Mouse (Mus musculus): ENCODE data around the gene Scrn3. TPM values are rescaled to one million over a fixed set of nuclear protein-coding genes. Genes with fewer than 3 reads are reported as not detected.

The Scrn3 gene
- polyA plus RNA-seq, 1 experiment from 2014 or later = 16.3 TPM

- Histone ChIP-seq H3K9ac (no peak overlapping the region), H3K9me3 (no peaks in the 10 kb centered on the region), H3K27ac (no peak overlapping the region), H3K4me2 (replicated peaks) (no peak overlapping the region), H3K4me1 (no peaks in the 10 kb centered on the region), H3K4me3 (no peak overlapping the region), H3K27me3 (no peaks in the 10 kb centered on the region), H3K36me3 (peaks cover 54% of the 10 kb centered on the region)
- 88% methylated on average over 1 of the region's 1 CpGs for WGBS
- ATAC-seq (ENCODE audit: low FRiP score, low read depth) = no peak
Observed at GRCm38 (mm10) chr2:73301979-73302378, 10.4 kb upstream of the Scrn3 start.

GRCm38 (mm10) chr2:73302722-73303121, 9.7 kb upstream of the Scrn3 start:
- Histone ChIP-seq H3K9ac (no peak overlapping the region), H3K36me3 (peaks cover 61% of the 10 kb centered on the region), H3K4me1 (no peaks in the 10 kb centered on the region), H3K9me3 (no peaks in the 10 kb centered on the region), H3K4me3 (no peak overlapping the region), H3K27me3 (no peaks in the 10 kb centered on the region), H3K27ac (no peak overlapping the region), H3K4me2 (replicated peaks) (no peak overlapping the region)
- WGBS = 94% methylated on average over 9 of the region's 9 CpGs
- ATAC-seq (ENCODE audit: low FRiP score, low read depth) = no peak

- Histone ChIP-seq H3K9ac (no peak overlapping the region), H3K4me1 (no peaks in the 10 kb centered on the region), H3K4me2 (replicated peaks) (no peak overlapping the region), H3K9me3 (no peaks in the 10 kb centered on the region), H3K36me3 (peaks cover 75% of the 10 kb centered on the region), H3K4me3 (no peak overlapping the region), H3K27ac (no peak overlapping the region), H3K27me3 (no peaks in the 10 kb centered on the region)
- 91% methylated on average over 5 of the region's 5 CpGs for WGBS
- no peak for ATAC-seq (ENCODE audit: low FRiP score, low read depth)
Observed at GRCm38 (mm10) chr2:73304506-73304905, 7.9 kb upstream of the Scrn3 start.

DNA sequence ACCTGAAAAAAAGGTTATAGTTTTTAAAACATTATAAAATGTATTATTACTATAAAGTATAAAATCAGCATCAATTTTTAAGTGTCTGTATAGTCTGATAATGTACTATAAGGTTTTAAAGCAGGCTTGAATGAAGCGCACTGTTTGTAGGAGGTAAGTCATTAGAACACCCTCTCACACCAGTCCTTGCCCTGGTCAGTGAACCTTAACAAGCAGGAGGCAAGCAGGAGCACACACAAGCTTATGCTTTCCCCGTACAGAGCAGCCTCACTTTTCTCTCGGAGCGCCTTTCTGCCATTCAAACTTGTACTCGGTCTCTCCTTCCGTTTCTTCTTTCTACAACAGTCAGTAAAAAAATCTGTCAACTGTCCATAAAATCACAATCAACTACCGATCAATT, 6.4 kb upstream of the Scrn3 start:
- no peak for ATAC-seq (ENCODE audit: low FRiP score, low read depth)
- H3K4me1 ChIP-seq = peaks cover 2% of the 10 kb centered on the region; the same call in 1 of the 2 replicates
- H3K4me2 ChIP-seq (replicated peaks) = no peak overlapping the region
- H3K27ac ChIP-seq = no peak overlapping the region
- H3K4me3 ChIP-seq = no peak overlapping the region
- 89% methylated on average over 7 of the region's 7 CpGs for WGBS
- H3K27me3 ChIP-seq = no peaks in the 10 kb centered on the region
- peaks cover 83% of the 10 kb centered on the region for H3K36me3 ChIP-seq
- H3K9me3 ChIP-seq = no peaks in the 10 kb centered on the region
- no peak overlapping the region for H3K9ac ChIP-seq

GRCm38 (mm10) chr2:73313117-73313501, 708 bp downstream of the Scrn3 start:
- Histone ChIP-seq H3K27me3 (no peaks in the 10 kb centered on the region), H3K4me2 (replicated peaks) (peak overlapping the region; percentile 64), H3K4me3 (peak overlapping the region; percentile 73), H3K9me3 (no peaks in the 10 kb centered on the region), H3K9ac (peak overlapping the region; percentile 68), H3K27ac (peak overlapping the region; percentile 76; the same call in 1 of the 2 replicates), H3K4me1 (peaks cover 17% of the 10 kb centered on the region), H3K36me3 (peaks cover 25% of the 10 kb centered on the region)
- WGBS = 43% methylated on average over 14 of the region's 14 CpGs
- ATAC-seq (ENCODE audit: low FRiP score, low read depth) = no peak

- peaks cover 14% of the 10 kb centered on the region for H3K36me3 ChIP-seq
- no peaks in the 10 kb centered on the region for H3K9me3 ChIP-seq
- peaks cover 17% of the 10 kb centered on the region for H3K4me1 ChIP-seq
- H3K27me3 ChIP-seq = no peaks in the 10 kb centered on the region
- no peak overlapping the region for H3K4me3 ChIP-seq
- H3K9ac ChIP-seq = no peak overlapping the region
- H3K4me2 ChIP-seq (replicated peaks) = no peak overlapping the region
- no peak overlapping the region for H3K27ac ChIP-seq
- no peak for ATAC-seq (ENCODE audit: low FRiP score, low read depth)
- WGBS = 94% methylated on average over 3 of the region's 3 CpGs
Observed at GRCm38 (mm10) chr2:73314311-73314710, 1.9 kb downstream of the Scrn3 start.

- H3K4me3 ChIP-seq = no peak overlapping the region
- no peak overlapping the region for H3K9ac ChIP-seq
- WGBS = 91% methylated on average over 9 of the region's 9 CpGs
- H3K27me3 ChIP-seq = no peaks in the 10 kb centered on the region
- no peak overlapping the region for H3K4me2 ChIP-seq (replicated peaks)
- no peaks in the 10 kb centered on the region; the same call in 1 of the 2 replicates for H3K36me3 ChIP-seq
- H3K27ac ChIP-seq = no peak overlapping the region
- H3K4me1 ChIP-seq = peaks cover 7% of the 10 kb centered on the region
- no peaks in the 10 kb centered on the region for H3K9me3 ChIP-seq
- no peak for ATAC-seq (ENCODE audit: low FRiP score, low read depth)
Observed at GRCm38 (mm10) chr2:73317426-73317825, 5.0 kb downstream of the Scrn3 start.

DNA sequence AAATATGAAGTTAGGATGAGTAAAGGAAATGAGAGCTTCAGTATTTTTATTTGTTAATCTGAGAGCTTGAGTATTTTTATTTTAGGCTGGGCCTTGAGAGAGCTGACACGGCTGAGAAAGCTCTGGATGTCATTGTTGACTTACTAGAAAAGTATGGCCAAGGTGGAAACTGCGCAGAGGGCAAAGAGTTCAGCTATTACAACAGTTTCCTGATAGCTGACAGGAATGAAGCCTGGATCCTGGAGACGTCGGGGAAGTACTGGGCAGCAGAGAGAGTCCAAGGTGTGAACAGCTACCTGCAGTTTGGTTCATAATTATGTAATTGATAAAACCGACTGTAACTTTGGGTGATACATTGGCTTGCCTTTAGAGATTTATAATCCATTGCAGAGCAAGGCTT, 6.8 kb downstream of the Scrn3 start:
- H3K27ac ChIP-seq = no peak overlapping the region
- H3K4me2 ChIP-seq (replicated peaks) = no peak overlapping the region
- 85% methylated on average over 5 of the region's 5 CpGs for WGBS
- no peak overlapping the region for H3K4me3 ChIP-seq
- no peaks in the 10 kb centered on the region for H3K27me3 ChIP-seq
- no peak overlapping the region for H3K9ac ChIP-seq
- no peak for ATAC-seq (ENCODE audit: low FRiP score, low read depth)
- H3K36me3 ChIP-seq = no peaks in the 10 kb centered on the region; the same call in 1 of the 2 replicates
- H3K9me3 ChIP-seq = no peaks in the 10 kb centered on the region
- H3K4me1 ChIP-seq = no peaks in the 10 kb centered on the region

DNA sequence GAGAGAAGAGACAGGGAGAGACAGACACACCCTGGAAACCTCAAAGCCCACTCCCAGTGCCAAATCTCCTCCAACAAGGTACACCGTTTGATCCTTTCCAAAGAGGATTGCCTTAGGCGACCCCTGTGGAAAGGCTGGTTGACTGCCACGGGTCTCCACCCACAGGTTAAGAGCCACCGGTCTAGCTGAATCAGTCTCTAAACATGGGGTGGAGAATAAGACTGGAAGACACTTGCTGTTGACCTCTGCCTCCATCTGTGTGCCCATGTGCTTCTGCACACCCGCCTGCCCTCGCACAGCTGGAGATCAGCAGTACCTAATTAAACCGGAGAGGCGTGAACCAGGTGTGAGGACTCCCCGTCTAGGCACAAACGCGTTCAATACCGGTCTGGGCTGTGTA, 10.6 kb downstream of the Scrn3 start:
- no peak overlapping the region for H3K27ac ChIP-seq
- H3K9me3 ChIP-seq = no peaks in the 10 kb centered on the region
- H3K9ac ChIP-seq = no peak overlapping the region
- no peak overlapping the region for H3K4me2 ChIP-seq (replicated peaks)
- no peaks in the 10 kb centered on the region; the same call in 1 of the 2 replicates for H3K36me3 ChIP-seq
- whole genome bisulfite sequencing = 51% methylated on average over 12 of the region's 12 CpGs
- H3K27me3 ChIP-seq = no peaks in the 10 kb centered on the region
- ATAC-seq (ENCODE audit: low FRiP score, low read depth) = no peak
- no peak overlapping the region for H3K4me3 ChIP-seq
- no peaks in the 10 kb centered on the region for H3K4me1 ChIP-seq

GRCm38 (mm10) chr2:73325871-73326270, 13.5 kb downstream of the Scrn3 start:
- Histone ChIP-seq H3K27ac (no peak overlapping the region), H3K27me3 (no peaks in the 10 kb centered on the region), H3K9ac (no peak overlapping the region), H3K36me3 (no peaks in the 10 kb centered on the region), H3K9me3 (no peaks in the 10 kb centered on the region), H3K4me2 (replicated peaks) (no peak overlapping the region), H3K4me1 (no peaks in the 10 kb centered on the region), H3K4me3 (no peak overlapping the region)
- no peak for ATAC-seq (ENCODE audit: low FRiP score, low read depth)
- WGBS = 88% methylated on average over 5 of the region's 5 CpGs

DNA sequence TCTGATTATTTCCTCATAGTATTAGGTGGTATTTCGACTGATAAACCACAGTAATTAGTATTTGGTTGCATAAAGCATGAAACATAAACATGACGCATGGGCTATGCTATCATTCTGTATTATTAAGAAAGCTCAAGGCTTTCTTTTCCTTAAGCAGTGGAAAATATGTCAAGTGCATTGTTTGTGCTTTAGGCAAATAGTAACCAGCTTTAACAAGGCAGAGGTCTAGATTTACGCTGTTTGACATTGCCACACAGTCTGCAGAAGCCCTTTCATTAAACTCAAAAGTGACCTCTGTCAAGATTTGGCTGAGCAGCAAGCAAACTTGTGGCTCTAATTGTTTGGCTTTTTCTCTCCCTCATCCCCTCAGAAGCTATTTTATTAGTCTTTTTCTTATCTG, 23.5 kb downstream of the Scrn3 start:
- Histone ChIP-seq H3K27ac (no peak overlapping the region), H3K4me3 (no peak overlapping the region), H3K4me2 (replicated peaks) (no peak overlapping the region), H3K9me3 (no peaks in the 10 kb centered on the region), H3K9ac (no peak overlapping the region), H3K27me3 (no peaks in the 10 kb centered on the region), H3K36me3 (no peaks in the 10 kb centered on the region; the same call in 1 of the 2 replicates), H3K4me1 (no peaks in the 10 kb centered on the region)
- ATAC-seq (ENCODE audit: low FRiP score, low read depth) = no peak
- 87% methylated on average over 3 of the region's 3 CpGs for WGBS

- Histone ChIP-seq H3K4me2 (replicated peaks) (no peak overlapping the region), H3K27me3 (no peaks in the 10 kb centered on the region), H3K4me1 (no peaks in the 10 kb centered on the region), H3K36me3 (no peaks in the 10 kb centered on the region; the same call in 1 of the 2 replicates), H3K9me3 (no peaks in the 10 kb centered on the region), H3K9ac (no peak overlapping the region), H3K27ac (no peak overlapping the region), H3K4me3 (no peak overlapping the region)
- no peak for ATAC-seq (ENCODE audit: low FRiP score, low read depth)
- 60% methylated on average over 8 of the region's 8 CpGs for WGBS
Observed at GRCm38 (mm10) chr2:73338415-73338814, 26.0 kb downstream of the Scrn3 start.

GRCm38 (mm10) chr2:73343701-73344100, 31.3 kb downstream of the Scrn3 start:
- Histone ChIP-seq H3K9ac (no peak overlapping the region), H3K27ac (no peak overlapping the region), H3K27me3 (no peaks in the 10 kb centered on the region), H3K4me1 (peaks cover 14% of the 10 kb centered on the region), H3K4me2 (replicated peaks) (no peak overlapping the region), H3K4me3 (no peak overlapping the region), H3K9me3 (no peaks in the 10 kb centered on the region), H3K36me3 (no peaks in the 10 kb centered on the region)
- ATAC-seq (ENCODE audit: low FRiP score, low read depth) = no peak
- WGBS = 91% methylated on average over 5 of the region's 5 CpGs

Data from limb, embryonic 13.5 days (tissue).